Mouse (Mus musculus): ENCODE measurements around the gene Slc16a6. TPM values are rescaled to one million over a fixed set of nuclear protein-coding genes. Genes with fewer than 3 reads are reported as not detected.
"Not testable (repeated sequence)": the region's sequence is repeated elsewhere in the genome, so short reads cannot be mapped to it uniquely, and the experiment has no call there.

Gene Slc16a6
- 10 to 100 TPM; 11.4 to 14.9 TPM for total RNA-seq (2021)
- long read RNA-seq, full-length matches to known transcripts = 3 of 5 reads
- long read RNA-seq, partial matches to known transcripts = 0 of 5 reads
- long read RNA-seq, other reads (novel, unspliced or antisense) = 2 of 5 reads

DNA sequence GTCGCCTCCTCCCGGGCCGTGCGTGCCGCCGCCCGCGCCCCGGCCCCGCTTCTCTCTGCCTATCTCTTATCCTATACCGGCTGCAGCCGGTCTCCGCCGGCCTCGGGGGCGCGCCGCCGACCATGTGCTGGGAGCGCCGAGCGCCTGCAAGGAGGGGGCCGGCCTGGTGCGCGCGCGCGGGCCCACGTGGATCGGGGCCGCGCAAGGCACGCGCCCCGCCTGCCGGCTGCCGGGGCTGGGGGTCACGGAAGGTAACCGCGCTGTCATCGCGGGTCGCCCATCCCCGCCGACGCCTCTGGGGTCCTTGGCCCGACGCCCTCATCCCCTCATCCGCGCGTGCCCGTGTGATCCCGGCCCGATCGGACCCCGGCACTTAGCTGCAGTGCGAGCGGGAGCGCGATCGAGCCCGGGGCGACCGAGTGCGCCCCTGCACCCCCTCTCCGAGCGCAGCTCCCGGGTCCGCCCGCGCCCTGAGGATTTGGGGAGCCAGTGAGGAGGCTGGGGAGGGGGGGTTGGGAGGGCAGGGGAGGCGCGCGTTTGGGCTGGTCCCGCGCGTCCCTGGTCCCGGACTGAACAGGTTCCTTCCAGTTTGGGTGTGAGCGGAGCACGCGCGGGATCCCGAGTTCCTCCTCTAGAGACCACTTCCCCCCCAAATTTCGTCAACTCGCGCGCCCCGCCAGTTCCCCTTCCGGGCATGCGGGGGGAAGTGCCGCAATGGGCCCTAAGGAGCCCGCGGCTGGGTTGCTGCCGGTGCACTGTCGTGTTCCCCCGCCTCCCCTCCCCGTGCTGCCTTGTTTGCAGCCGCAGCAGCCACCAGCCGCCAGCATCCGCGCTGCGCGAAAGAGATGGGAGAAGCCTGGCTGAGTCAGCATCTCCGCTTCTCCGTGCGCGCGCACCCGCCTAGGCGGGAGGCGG, at the start of gene Slc16a6, which contains the start of gene Arsg:
Gene Slc16a6, minus strand, starts transcription at position 428 of the 915 bp plus-strand sequence.
Gene Arsg, plus strand, starts transcription at position 204 of the 915 bp plus-strand sequence.
- peak; percentile 81 to 85 for DNase-seq (ENCODE audit: low spot score in 2 of 2)

DNA sequence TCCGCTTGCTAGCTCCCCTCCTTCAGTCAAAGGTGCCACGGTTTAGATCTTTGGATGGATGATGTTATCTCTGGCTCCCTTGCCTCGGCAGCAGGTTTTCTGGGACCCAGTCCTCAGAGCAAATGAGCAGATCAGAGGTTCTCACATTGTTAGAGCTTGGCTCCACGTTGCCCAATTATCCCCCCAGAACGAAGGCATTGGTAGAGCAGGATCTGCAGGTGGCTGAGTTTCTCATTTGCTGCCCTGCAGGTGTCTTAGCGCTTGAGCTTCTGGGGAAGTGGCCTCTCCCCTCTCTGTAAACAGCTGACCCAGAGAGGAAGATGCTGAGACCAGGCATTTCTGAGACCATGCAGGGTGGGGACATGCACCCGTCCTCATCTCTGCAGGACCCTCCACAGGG, 47.6 kb upstream of the Slc16a6 start:
- no peak for DNase-seq (ENCODE audit: low spot score in 2 of 2)

GRCm38 (mm10) chr11:109517816-109518215, 44.4 kb upstream of the Slc16a6 start:
- no peak for DNase-seq (ENCODE audit: low spot score in 2 of 2)

- DNase-seq (ENCODE audit: low spot score in 2 of 2) = no peak
Observed at GRCm38 (mm10) chr11:109517330-109517729, 43.9 kb upstream of the Slc16a6 start.

DNA sequence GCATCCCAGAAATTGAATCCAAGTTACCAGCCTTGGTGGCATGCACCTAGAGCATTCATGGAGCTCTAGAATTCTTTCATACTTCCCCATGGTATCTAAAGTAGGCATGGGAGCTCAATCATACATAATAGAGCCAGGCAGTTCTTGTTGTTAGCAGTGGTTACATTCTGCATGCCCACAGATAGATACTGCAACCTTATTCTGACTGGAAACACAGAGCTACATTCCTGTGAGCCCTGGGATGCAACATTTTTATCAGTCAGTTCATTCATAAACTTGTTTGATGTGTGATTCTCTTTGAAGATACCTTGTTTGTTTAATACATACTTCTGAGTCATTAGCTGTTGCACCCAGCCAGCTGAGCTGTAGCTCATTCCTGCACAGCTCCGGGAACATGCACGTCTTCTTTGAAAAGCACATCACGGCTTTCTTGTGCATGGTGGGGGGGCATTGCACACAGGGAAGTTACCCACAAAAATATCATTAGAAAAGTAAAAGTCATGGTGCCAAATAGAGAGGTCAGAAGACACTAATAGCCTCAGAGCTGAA, 40.7 kb upstream of the Slc16a6 start:
- no peak for DNase-seq (ENCODE audit: low spot score in 2 of 2)

- no peak for DNase-seq (ENCODE audit: low spot score in 2 of 2)
Observed at GRCm38 (mm10) chr11:109512995-109513675, 39.7 kb upstream of the Slc16a6 start.

DNA sequence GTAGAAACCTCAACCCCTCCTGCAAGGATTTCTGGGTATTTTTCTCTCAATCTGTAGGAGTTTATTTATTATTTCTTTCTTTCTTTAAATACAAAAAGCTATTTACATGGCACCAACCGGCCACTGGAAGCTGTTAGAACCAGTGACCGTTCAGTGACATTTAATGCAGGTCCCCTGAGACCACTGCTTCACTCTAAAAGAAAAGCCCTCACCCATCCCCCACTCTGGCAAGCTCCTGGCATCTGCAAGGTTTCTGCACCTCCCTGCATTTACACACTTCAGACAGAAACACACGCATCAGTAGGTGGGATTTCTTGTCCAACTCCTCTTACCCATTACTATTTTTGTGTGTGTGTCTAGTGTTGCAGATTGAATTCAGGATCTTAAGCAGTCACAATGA, 33.7 kb upstream of the Slc16a6 start:
- DNase-seq (ENCODE audit: low spot score in 2 of 2) = no peak

GRCm38 (mm10) chr11:109505823-109506222, 32.4 kb upstream of the Slc16a6 start:
- DNase-seq (ENCODE audit: low spot score in 2 of 2) = no peak

DNA sequence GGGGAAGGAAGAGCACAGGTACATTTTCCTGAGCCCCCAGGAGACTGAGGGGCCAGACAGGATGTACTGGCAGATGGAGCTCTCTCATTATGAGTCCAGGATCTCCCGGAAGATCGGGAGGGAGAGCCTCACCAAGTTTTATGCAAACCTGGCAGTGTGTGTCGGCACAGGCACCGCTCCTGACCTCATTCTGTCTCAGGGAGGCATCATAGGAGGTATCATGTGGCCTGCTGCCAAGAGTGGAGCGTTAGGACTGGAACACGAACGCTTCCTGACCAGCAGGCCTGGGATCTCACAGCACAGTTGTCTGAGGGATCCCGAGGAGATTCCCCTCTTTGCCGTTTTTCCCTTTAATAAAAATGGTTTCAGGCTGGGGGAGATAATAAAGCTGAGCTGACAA, 31.6 kb upstream of the Slc16a6 start:
- no peak for DNase-seq (ENCODE audit: low spot score in 2 of 2)

GRCm38 (mm10) chr11:109500206-109500605, 26.8 kb upstream of the Slc16a6 start:
- no peak for DNase-seq (ENCODE audit: low spot score in 2 of 2)

GRCm38 (mm10) chr11:109497990-109498389, 24.6 kb upstream of the Slc16a6 start:
- DNase-seq (ENCODE audit: low spot score in 2 of 2) = no peak

DNA sequence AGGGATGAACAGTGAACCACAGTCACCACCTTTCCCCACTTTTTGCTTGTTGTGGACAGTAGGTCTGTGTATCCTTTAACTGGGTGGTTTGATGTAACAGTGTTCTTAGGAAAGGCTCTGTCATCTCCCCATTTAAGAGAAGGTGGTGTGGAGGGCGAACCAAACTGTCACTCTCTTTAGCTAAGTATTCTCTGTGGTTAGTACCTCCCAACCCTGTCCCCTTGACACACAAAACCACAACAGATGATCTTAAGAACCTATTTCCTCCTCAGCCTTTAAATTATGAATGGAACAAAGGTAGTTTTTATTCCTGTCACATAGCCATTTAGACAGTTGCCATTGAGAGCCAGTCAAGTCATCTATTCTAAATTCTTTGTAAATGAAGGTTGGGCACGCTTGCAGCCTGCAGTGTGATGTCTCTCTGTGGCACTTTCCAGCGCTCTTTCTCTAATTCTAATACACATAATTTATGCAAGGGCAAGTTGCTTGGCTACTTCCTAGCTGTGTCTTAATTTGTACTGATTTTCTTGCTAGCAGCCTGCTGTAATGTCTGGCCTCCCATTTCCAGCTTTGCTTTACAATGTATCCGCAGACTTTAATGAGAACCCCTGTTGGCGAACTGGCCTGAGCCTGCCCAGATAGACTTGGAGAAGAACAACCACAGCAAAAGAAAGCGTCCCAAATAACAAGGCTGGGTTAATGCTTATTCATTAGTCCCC, 23.8 kb upstream of the Slc16a6 start:
- DNase-seq (ENCODE audit: low spot score in 2 of 2) = no peak

DNA sequence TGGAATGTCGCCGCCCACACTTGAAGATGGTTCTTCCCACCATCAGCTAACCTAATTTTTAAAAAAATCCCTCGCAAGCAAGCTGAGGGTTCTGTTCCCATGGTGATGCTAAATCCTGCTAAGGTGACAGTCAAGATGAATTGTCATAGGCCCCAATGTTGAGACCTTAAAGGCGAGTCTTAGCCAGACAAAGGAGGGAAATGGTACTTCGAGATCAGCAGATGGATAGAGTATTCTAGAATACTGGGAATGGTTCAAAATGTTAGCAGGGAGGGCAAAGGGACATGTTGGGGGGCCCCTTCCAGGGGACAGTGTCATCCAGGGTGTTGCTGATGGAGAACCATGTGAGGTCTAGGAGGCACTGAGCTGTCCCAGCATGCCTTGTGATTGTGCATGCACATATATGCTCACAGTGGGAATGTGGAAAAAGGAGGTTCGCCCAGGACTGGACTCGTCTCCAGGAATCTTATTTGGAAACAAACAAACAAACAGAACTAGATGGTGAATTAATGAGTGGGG, 23.1 kb upstream of the Slc16a6 start:
- DNase-seq (ENCODE audit: low spot score in 2 of 2) = no peak

DNA sequence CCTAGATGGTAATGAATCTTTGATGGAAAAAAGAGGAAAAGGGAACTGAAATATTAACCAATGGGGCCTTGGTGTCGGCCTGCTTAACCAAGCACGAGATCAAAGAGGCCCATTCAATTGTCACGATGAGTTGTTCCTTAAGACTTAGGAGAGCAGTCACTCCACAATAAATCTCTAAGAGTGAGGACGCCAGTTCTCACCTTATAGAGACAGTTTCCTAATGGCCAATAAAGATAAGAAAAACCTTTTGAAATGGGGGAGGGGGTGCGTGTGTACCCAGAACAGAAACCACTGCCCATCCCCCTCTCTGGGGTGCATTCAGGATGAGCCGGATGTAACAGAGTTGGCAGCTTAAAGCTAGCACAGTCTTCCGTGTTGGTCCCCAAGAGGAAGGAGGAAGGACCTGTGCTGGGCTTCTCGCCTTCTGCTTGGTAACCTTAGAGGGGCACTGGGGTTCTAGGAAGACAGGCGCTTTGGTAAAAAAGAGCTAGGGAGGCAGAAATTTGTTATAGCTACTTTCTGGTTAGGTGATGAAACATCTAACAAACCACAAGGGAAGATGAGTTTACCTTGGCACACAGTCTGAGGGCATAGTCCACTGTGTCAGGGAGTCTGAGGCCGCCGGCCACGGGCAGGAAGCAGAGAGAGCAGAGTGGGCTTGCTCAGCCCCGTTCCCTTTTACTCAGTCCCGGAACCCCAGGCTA, 22.5 kb upstream of the Slc16a6 start:
- no peak for DNase-seq (ENCODE audit: low spot score in 2 of 2)

DNA sequence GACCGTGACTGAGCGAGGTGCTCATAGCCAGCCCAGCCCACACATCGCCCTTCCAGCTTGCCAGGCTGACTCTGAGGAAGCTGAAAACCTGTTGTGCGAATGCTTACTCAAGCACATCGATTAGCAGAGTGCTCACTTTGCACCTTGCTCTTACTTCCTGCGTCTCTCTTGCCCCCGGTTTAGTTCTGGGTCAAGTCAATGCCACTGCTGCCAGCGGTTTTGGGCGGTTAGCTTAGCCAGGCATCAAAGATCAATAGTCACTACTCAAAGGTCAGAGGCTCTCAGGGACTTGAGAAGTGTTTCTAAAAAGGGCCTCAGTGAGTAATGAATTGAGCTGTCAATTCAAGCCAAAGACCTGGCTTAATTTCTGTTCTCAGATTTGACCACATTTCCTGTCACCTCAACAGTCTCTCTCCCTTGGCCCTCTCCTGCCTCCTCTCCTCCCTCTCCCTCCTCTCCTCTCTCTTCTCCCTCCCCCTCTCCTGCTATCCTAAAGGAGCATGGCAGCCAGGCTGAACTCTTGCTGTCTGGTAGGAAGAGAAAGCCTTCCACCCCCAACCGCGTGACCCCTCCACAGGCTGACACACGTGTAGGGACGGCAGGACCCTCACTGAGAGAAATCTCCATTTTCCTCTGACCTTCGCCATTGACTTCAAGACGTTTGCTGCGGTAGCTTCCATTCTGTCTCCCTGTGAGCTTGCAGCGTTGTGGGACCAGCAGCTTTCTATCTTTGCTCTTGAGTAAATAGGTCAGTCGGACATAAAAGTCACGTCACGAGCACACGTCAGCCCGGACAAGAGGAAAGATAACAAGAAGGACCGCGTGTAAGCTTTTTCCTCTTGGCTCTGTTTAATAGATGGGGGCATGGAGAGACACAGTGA, 21.7 kb upstream of the Slc16a6 start:
- DNase-seq (ENCODE audit: low spot score in 2 of 2) = no peak

- not testable (repeated sequence) for DNase-seq (ENCODE audit: low spot score in 2 of 2)
Observed at GRCm38 (mm10) chr11:109492847-109493464, 19.6 kb upstream of the Slc16a6 start.

DNA sequence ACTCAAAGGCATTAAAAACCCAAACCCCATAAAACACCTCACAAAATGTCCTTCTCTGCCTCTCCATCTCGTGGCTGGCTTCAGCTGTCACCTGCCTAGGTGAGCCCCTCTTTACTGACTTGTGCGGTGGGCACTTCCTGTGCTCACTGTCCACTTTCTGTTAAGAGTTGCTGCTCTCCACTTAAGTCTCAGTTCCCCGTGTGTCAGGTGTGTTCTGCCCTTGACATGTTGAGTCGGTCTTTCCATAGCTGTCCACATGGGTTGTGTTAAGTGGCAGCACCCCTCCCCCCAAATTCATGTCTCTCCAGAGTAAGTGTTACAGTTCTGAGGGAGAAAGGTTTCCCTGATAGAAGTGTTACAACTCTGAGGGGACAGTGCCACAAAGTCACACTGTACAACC, 18.4 kb upstream of the Slc16a6 start:
- no peak for DNase-seq (ENCODE audit: low spot score in 2 of 2)

DNA sequence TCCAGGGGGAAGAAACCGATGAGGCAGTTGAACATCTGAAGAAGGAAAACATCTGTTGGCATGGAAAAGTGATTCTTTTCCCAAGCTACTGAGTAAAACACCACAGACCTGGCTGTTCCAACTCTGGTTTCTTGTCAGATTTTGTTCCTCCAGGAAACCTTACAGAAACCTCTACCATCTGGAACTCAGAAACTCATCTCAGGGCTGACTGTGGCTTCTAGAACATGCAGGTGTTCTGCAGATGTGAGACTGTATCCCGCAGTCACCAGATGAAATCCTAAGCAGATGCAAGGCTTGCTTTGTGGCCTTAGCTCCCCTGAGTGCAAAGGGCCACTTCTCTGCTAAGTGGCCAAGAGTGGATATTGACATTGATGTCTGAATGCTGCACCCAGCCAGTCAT, 16.4 kb upstream of the Slc16a6 start:
- no peak for DNase-seq (ENCODE audit: low spot score in 2 of 2)

Measured in layer of hippocampus, postnatal 10 days (tissue).